Mouse (Mus musculus) CH12.LX (cell line): ENCODE results near the gene Trim66.

ENCODE experiments used
- CHD1 ChIP-seq: IDR thresholded peaks from 2 replicates; pipeline ENCODE4 v1.6.1; 2012; ENCODE audit warnings: low read depth, low read length, improper control_type of control experiment, inconsistent platforms
- CTCF ChIP-seq, 2 experiments: IDR thresholded peaks in 1 of 2; conservative IDR thresholded peaks in 1 of 2; 2 replicates each; pipeline ENCODE4 v1.5.1; 2011 to 2012; ENCODE audit warnings: low read depth in 2 of 2, low read length in 2 of 2, improper control_type of control experiment in 1 of 2, inconsistent platforms in 1 of 2, mild to moderate bottlenecking in 1 of 2, moderate library complexity in 1 of 2
- EP300 ChIP-seq: IDR thresholded peaks from 2 replicates; pipeline ENCODE4 v1.6.1; 2011; ENCODE audit warnings: low read length, improper control_type of control experiment
- KAT2A ChIP-seq: IDR thresholded peaks from 2 replicates; pipeline ENCODE4 v1.6.1; 2012; ENCODE audit warnings: low read length, improper control_type of control experiment, inconsistent platforms; ENCODE audit not compliant: insufficient replicate concordance
- MAX ChIP-seq: IDR thresholded peaks from 2 replicates; pipeline ENCODE4 v1.6.1; 2011; ENCODE audit warnings: low read length, improper control_type of control experiment
- POLR2A ChIP-seq: IDR thresholded peaks from 2 replicates; pipeline ENCODE4 v1.6.1; 2011; ENCODE audit warnings: low read depth, mild to moderate bottlenecking, improper control_type of control experiment, low read length
- POLR2AphosphoS2 ChIP-seq: IDR thresholded peaks from 2 replicates; pipeline ENCODE4 v1.6.1; 2011; ENCODE audit warnings: low read depth, low read length, improper control_type of control experiment
- RCOR1 ChIP-seq: conservative IDR thresholded peaks from 2 replicates; pipeline ENCODE4 v1.6.1; 2012; ENCODE audit warnings: low read depth, mild to moderate bottlenecking, inconsistent platforms, low read length, improper control_type of control experiment
- TBP ChIP-seq: conservative IDR thresholded peaks from 2 replicates; pipeline ENCODE4 v1.6.1; 2011; ENCODE audit warnings: low read depth, low read length, improper control_type of control experiment
- USF1 ChIP-seq: IDR thresholded peaks from 2 replicates; pipeline ENCODE4 v1.6.1; 2014; ENCODE audit warnings: low read depth, mild to moderate bottlenecking, inconsistent platforms, low read length, improper control_type of control experiment

GRCm38 (mm10) chr7:109445012-109445411 is 62.9 kb downstream of the Trim66 start:
- TF ChIP-seq EP300 (no peak), KAT2A (no peak), POLR2AphosphoS2 (no peak), RCOR1 (no peak), CTCF (conservative IDR thresholded peaks at IDR 0.05 in 1 of 2, IDR thresholded peaks at IDR 0.05 in 1 of 2; ENCODE audit: low read depth in 2 of 2, low read length in 2 of 2) (peak; percentile 69 to 76), CHD1 (no peak), POLR2A (no peak), MAX (no peak), TBP (no peak), USF1 (no peak)
